Mouse (Mus musculus): ENCODE measurements around the gene Tedc1. TPM values are rescaled to one million over a fixed set of nuclear protein-coding genes. Genes with fewer than 3 reads are reported as not detected.

Tedc1 gene
- 12.0 and 15.9 TPM in 2 replicates for polyA plus RNA-seq (2012; rRNA removed; ENCODE audit: low replicate concordance)

GRCm38 (mm10) chr12:113155887-113156539 is at the start of gene Tedc1:
Gene Tedc1 (plus strand): TSS chr12:113156421.

GRCm38 (mm10) chr12:113139908-113140615 is 16.2 kb upstream of the Tedc1 start, which contains the start of gene Crip2:
Gene Crip2 (plus strand): TSS chr12:113140236.

GRCm38 (mm10) chr12:113146112-113147057 is 9.8 kb upstream of the Tedc1 start, which contains the start of gene Crip1:
Gene Crip1 (plus strand): TSS chr12:113146316.

GRCm38 (mm10) chr12:113185442-113186291 is 29.4 kb downstream of the Tedc1 start, which contains the start of gene Tmem121:
Gene Tmem121 (plus strand): TSS chr12:113185930.

Other genes with a start within 250 kb of the Tedc1 start
- gene Jag2, start 226.6 kb upstream of the Tedc1 start, polyA plus RNA-seq (2012; rRNA removed; ENCODE audit: low replicate concordance) = 7.0 and 9.9 TPM in 2 replicates
- 44.2 and 67.5 TPM in 2 replicates for gene Nudt14, start 214.3 kb upstream of the Tedc1 start, polyA plus RNA-seq (2012; rRNA removed; ENCODE audit: low replicate concordance)
- 69.2 and 256 TPM in 2 replicates for gene Btbd6, start 179.9 kb upstream of the Tedc1 start, polyA plus RNA-seq (2012; rRNA removed; ENCODE audit: low replicate concordance)
- 34.8 and 43.2 TPM in 2 replicates for gene Brf1, start 155.7 kb upstream of the Tedc1 start, polyA plus RNA-seq (2012; rRNA removed; ENCODE audit: low replicate concordance)
- gene Pacs2, start 141.9 kb upstream of the Tedc1 start, polyA plus RNA-seq (2012; rRNA removed; ENCODE audit: low replicate concordance) = 18.6 and 27.8 TPM in 2 replicates
- gene Tex22, start 81.9 kb upstream of the Tedc1 start, polyA plus RNA-seq (2012; rRNA removed; ENCODE audit: low replicate concordance) = 0.18 and 0.29 TPM in 2 replicates
- 39.6 and 51.6 TPM in 2 replicates for gene Mta1, start 58.1 kb upstream of the Tedc1 start, polyA plus RNA-seq (2012; rRNA removed; ENCODE audit: low replicate concordance)
- gene Crip2, start 16.2 kb upstream of the Tedc1 start, polyA plus RNA-seq (2012; rRNA removed; ENCODE audit: low replicate concordance) = 92.3 and 98.0 TPM in 2 replicates
- gene Crip1, start 10.1 kb upstream of the Tedc1 start, polyA plus RNA-seq (2012; rRNA removed; ENCODE audit: low replicate concordance) = 1,521 and 7,372 TPM in 2 replicates
- 0.93 and 1.1 TPM in 2 replicates for gene Tmem121, start 29.5 kb downstream of the Tedc1 start, polyA plus RNA-seq (2012; rRNA removed; ENCODE audit: low replicate concordance)

All from duodenum, adult 2 months (tissue).